Comparison of ENCODE assay signal across 23 mouse cellular contexts in genomic region chr8:83684517-83684916, GRCm38 (mm10).
"Had no signal": no experiment of that assay in that cellular context is flagged by ENCODE, and none has a peak within 500 bp of the region (broad histone marks: within the 10 kb centered on the region; RNA-seq: fewer than 3 reads in every experiment).

No protein-coding gene starts in this region.

- H3K4me2 ChIP-seq: heart, embryonic 12.5 days; hindbrain, embryonic 13.5 days; hindbrain, embryonic 15.5 days; kidney, embryonic 15.5 days; limb, embryonic 13.5 days; limb, embryonic 15.5 days; liver, embryonic 12.5 days had no signal

- DNase-seq: gastrocnemius, postnatal 10 days; gastrocnemius, postnatal 25 days; heart, adult 18-20 months; heart, postnatal 36 days; kidney, adult 11 months; kidney, adult 2 months; kidney, adult 9 months; kidney, postnatal 10 days; kidney, postnatal 25 days; kidney, postnatal 4 days had no signal

- H3K27me3 ChIP-seq: heart, embryonic 12.5 days; hindbrain, embryonic 13.5 days; hindbrain, embryonic 15.5 days; kidney, embryonic 15.5 days; limb, embryonic 13.5 days; limb, embryonic 15.5 days; liver, embryonic 12.5 days had no signal

- H3K9me3 ChIP-seq: heart, embryonic 10.5 days; heart, embryonic 12.5 days; hindbrain, embryonic 13.5 days; hindbrain, embryonic 15.5 days; kidney, embryonic 15.5 days; limb, embryonic 13.5 days; limb, embryonic 15.5 days; liver, embryonic 12.5 days had no signal

- H3K9ac ChIP-seq: heart, embryonic 12.5 days; hindbrain, embryonic 13.5 days; hindbrain, embryonic 15.5 days; kidney, embryonic 15.5 days; limb, embryonic 13.5 days; limb, embryonic 15.5 days; liver, embryonic 12.5 days; liver, embryonic 14.5 days had no signal

- ATAC-seq: hindbrain, postnatal 0 days; intestine, embryonic 16.5 days; liver, embryonic 12.5 days had no signal

- H3K27ac ChIP-seq: heart, embryonic 10.5 days; hindbrain, embryonic 13.5 days; hindbrain, embryonic 15.5 days; hindbrain, postnatal 0 days; kidney, embryonic 15.5 days; layer of hippocampus, adult 2 months; left cerebral cortex, adult 2 months; limb, embryonic 13.5 days; limb, embryonic 15.5 days; liver, embryonic 12.5 days; liver, embryonic 14.5 days had no signal

- H3K4me3 ChIP-seq: heart, embryonic 10.5 days; heart, embryonic 12.5 days; hindbrain, embryonic 13.5 days; hindbrain, embryonic 15.5 days; kidney, embryonic 15.5 days; layer of hippocampus, adult 2 months; left cerebral cortex, adult 2 months; limb, embryonic 13.5 days; limb, embryonic 15.5 days; liver, embryonic 12.5 days had no signal

- H3K4me1 ChIP-seq: hindbrain, embryonic 13.5 days; hindbrain, embryonic 15.5 days had no signal
